Mouse (Mus musculus): ENCODE results near the gene Gcnt7. TPM values are rescaled to one million over a fixed set of nuclear protein-coding genes. Genes with fewer than 3 reads are reported as not detected.

The Gcnt7 gene
- total RNA-seq, 2 experiments from 2014 or later: not detected

GRCm38 (mm10) chr2:172462813-172463212, 4.4 kb upstream of the Gcnt7 start:
- DNase-seq (ENCODE audit: low spot score in 2 of 2): no peak

- no peak for DNase-seq (ENCODE audit: low spot score in 2 of 2)
Observed at GRCm38 (mm10) chr2:172460647-172461046, 2.3 kb upstream of the Gcnt7 start.

- no peak for DNase-seq (ENCODE audit: low spot score in 2 of 2)
Observed at GRCm38 (mm10) chr2:172452458-172452857, 5.9 kb downstream of the Gcnt7 start.

- DNase-seq (ENCODE audit: low spot score in 2 of 2): no peak
Observed at GRCm38 (mm10) chr2:172452031-172452430, 6.4 kb downstream of the Gcnt7 start.

GRCm38 (mm10) chr2:172450640-172451039, 7.8 kb downstream of the Gcnt7 start:
- no peak for DNase-seq (ENCODE audit: low spot score in 2 of 2)

- DNase-seq (ENCODE audit: low spot score in 2 of 2): no peak
Observed at GRCm38 (mm10) chr2:172448329-172448728, 10.1 kb downstream of the Gcnt7 start.

- peak in 1 of 2 experiments; percentile 20 for DNase-seq (ENCODE audit: low spot score in 2 of 2)
Observed at GRCm38 (mm10) chr2:172447317-172447716, 11.1 kb downstream of the Gcnt7 start.

- no peak for DNase-seq (ENCODE audit: low spot score in 2 of 2)
Observed at GRCm38 (mm10) chr2:172445617-172446016, 12.8 kb downstream of the Gcnt7 start.

- DNase-seq (ENCODE audit: low spot score in 2 of 2): no peak
Observed at GRCm38 (mm10) chr2:172441176-172441575, 17.2 kb downstream of the Gcnt7 start.

- no peak for DNase-seq (ENCODE audit: low spot score in 2 of 2)
Observed at GRCm38 (mm10) chr2:172440640-172441005, 17.8 kb downstream of the Gcnt7 start.

GRCm38 (mm10) chr2:172439843-172440639, 18.4 kb downstream of the Gcnt7 start, which contains the start of gene Rtf2:
Rtf2 (plus strand) TSS chr2:172440556.
- DNase-seq (ENCODE audit: low spot score in 2 of 2): peak; percentile 99 to 100

- DNase-seq (ENCODE audit: low spot score in 2 of 2): no peak
Observed at GRCm38 (mm10) chr2:172437371-172437952, 20.9 kb downstream of the Gcnt7 start.

GRCm38 (mm10) chr2:172433746-172434145, 24.6 kb downstream of the Gcnt7 start:
- no peak for DNase-seq (ENCODE audit: low spot score in 2 of 2)

- no peak for DNase-seq (ENCODE audit: low spot score in 2 of 2)
Observed at GRCm38 (mm10) chr2:172430609-172431008, 27.8 kb downstream of the Gcnt7 start.

GRCm38 (mm10) chr2:172418208-172418607, 40.2 kb downstream of the Gcnt7 start:
- DNase-seq (ENCODE audit: low spot score in 2 of 2): no peak

GRCm38 (mm10) chr2:172416876-172417275, 41.5 kb downstream of the Gcnt7 start:
- no peak for DNase-seq (ENCODE audit: low spot score in 2 of 2)

GRCm38 (mm10) chr2:172416218-172416617, 42.2 kb downstream of the Gcnt7 start:
- DNase-seq (ENCODE audit: low spot score in 2 of 2): no peak

GRCm38 (mm10) chr2:172413894-172414293, 44.5 kb downstream of the Gcnt7 start:
- no peak for DNase-seq (ENCODE audit: low spot score in 2 of 2)

GRCm38 (mm10) chr2:172413273-172413672, 45.1 kb downstream of the Gcnt7 start:
- DNase-seq (ENCODE audit: low spot score in 2 of 2): no peak

- no peak for DNase-seq (ENCODE audit: low spot score in 2 of 2)
Observed at GRCm38 (mm10) chr2:172412454-172412853, 45.9 kb downstream of the Gcnt7 start.

- peak in 1 of 2 experiments; percentile 38 for DNase-seq (ENCODE audit: low spot score in 2 of 2)
Observed at GRCm38 (mm10) chr2:172411091-172411490, 47.3 kb downstream of the Gcnt7 start.

- DNase-seq (ENCODE audit: low spot score in 2 of 2): no peak
Observed at GRCm38 (mm10) chr2:172410686-172411085, 47.7 kb downstream of the Gcnt7 start.

- no peak for DNase-seq (ENCODE audit: low spot score in 2 of 2)
Observed at GRCm38 (mm10) chr2:172407499-172407898, 50.9 kb downstream of the Gcnt7 start.

Data from layer of hippocampus, adult 18-20 months (tissue).